1 mouse cellular context compared by ENCODE assay signal in the genomic region with DNA sequence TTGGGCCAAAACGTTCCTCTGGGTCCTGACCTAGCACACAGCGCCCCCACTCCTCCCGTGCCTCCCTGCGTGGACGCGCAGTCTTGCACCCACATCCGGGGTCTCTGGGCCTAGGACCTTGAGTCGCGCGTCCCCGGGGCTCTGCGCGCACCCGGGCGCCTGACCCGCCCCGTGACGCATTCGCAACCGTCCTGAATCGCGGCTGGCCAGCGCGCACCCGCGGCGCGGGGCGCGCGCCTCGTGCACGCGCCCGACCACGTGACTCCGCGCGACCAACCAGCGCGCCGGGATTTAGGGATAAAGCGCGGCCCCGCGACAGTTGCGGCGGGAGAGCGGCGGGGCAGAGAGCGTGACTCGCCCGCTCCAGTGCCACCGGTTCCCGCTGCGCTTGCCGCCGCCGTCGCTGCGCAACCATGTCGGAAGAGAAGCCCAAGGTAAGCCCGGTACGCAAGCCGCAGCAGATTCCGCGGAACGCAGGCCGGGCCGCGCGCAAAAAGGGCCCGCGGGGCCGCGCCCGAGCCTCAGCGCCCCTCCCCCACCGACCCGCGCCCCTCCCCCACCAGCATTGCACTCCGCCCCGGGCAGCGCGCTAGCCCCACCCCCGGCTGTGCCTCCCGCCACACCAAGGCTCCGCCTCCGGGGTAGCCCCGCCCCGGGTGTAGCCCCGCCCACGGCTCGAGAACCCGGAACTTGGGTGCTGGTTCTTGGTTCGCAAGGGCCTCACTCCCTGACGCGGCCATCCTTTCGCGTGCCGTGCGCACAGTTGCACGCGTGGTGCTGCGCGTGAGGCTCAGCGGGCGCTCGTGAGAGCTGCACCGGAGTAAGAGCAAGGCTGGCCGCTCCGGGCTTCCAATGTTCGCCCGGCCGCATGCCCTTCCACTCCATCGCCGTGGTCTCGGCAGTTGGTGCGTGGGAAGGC.
TF ChIP-seq lines count a peak whose summit lies in the region.

A gene (plus strand): TSS at position 190 of the 919 bp plus-strand sequence.
A gene (plus strand): TSS at position 290 of the 919 bp plus-strand sequence.

TF ChIP-seq in CH12.LX, 34 proteins besides CTCF, POLR2A, EP300 and RAD21:
- TF ChIP-seq MAFK (IDR thresholded peaks at IDR 0.05; ENCODE audit: insufficient replicate concordance, low read length) = no peak
- TF ChIP-seq MAX (IDR thresholded peaks at IDR 0.05; ENCODE audit: low read length) = peak; percentile 78
- 0 out of 2 replicates have a peak, but pooled peaks have one; percentile 52 for TF ChIP-seq RCOR1 (conservative IDR thresholded peaks at IDR 0.05; ENCODE audit: low read depth, low read length)
- no peak; the same call in 1 of the 2 replicates for TF ChIP-seq USF2 (conservative IDR thresholded peaks at IDR 0.05; ENCODE audit: low read depth, low read length)
- TF ChIP-seq NELFE (IDR thresholded peaks at IDR 0.05; ENCODE audit: low read depth, low read length) = peak; percentile 92
- TF ChIP-seq PAX5 (IDR thresholded peaks at IDR 0.05; ENCODE audit: low read length) = no peak
- no peak for TF ChIP-seq GABPA (IDR thresholded peaks at IDR 0.05; ENCODE audit: insufficient replicate concordance, low read depth, low read length)
- TF ChIP-seq SIN3A (IDR thresholded peaks at IDR 0.05; ENCODE audit: low read length) = peak; percentile 91
- peak; percentile 94 for TF ChIP-seq ZMIZ1 (IDR thresholded peaks at IDR 0.05; ENCODE audit: low read depth, low read length)
- 0 out of 2 replicates have a peak, but pooled peaks have one; percentile 37 for TF ChIP-seq KAT2A (IDR thresholded peaks at IDR 0.05; ENCODE audit: insufficient replicate concordance, low read length)
- TF ChIP-seq IRF4 (IDR thresholded peaks at IDR 0.05; ENCODE audit: low read depth, low read length) = peak; percentile 36; the same call in 1 of the 2 replicates
- peak; percentile 59 for TF ChIP-seq NRF1 (IDR thresholded peaks at IDR 0.05; ENCODE audit: low read depth, low read length)
- no peak for TF ChIP-seq JUND (conservative IDR thresholded peaks at IDR 0.05; ENCODE audit: low read depth, low read length)
- TF ChIP-seq ZKSCAN1 (IDR thresholded peaks at IDR 0.05; ENCODE audit: borderline replicate concordance, low read depth, low read length) = no peak
- TF ChIP-seq TBP (conservative IDR thresholded peaks at IDR 0.05; ENCODE audit: low read depth, low read length) = 0 out of 2 replicates have a peak, but pooled peaks have one; percentile 24
- peak; percentile 77; the same call in 1 of the 2 replicates for TF ChIP-seq TCF12 (IDR thresholded peaks at IDR 0.05; ENCODE audit: low read depth, low read length)
- TF ChIP-seq ZNF384 (IDR thresholded peaks at IDR 0.05; ENCODE audit: low read depth, low read length) = no peak
- TF ChIP-seq CHD2 (IDR thresholded peaks at IDR 0.05; ENCODE audit: low read length) = peak; percentile 90
- no peak for TF ChIP-seq SMC3 (IDR thresholded peaks at IDR 0.05; ENCODE audit: low read depth, low read length)
- TF ChIP-seq ELF1 (IDR thresholded peaks at IDR 0.05; ENCODE audit: low read depth, low read length) = peak; percentile 97
- TF ChIP-seq USF1 (IDR thresholded peaks at IDR 0.05; ENCODE audit: low read depth, low read length) = peak; percentile 91
- no peak; the same call in 1 of the 2 replicates for TF ChIP-seq ETS1 (conservative IDR thresholded peaks at IDR 0.05; ENCODE audit: low read depth, low read length)
- TF ChIP-seq MAZ (IDR thresholded peaks at IDR 0.05; ENCODE audit: low read depth, low read length) = 0 out of 2 replicates have a peak, but pooled peaks have one; percentile 18
- peak; percentile 97 for TF ChIP-seq BHLHE40 (IDR thresholded peaks at IDR 0.05; ENCODE audit: low read depth, low read length)
- peak; percentile 95 for TF ChIP-seq MXI1 (IDR thresholded peaks at IDR 0.05; ENCODE audit: low read depth, low read length)
- no peak for TF ChIP-seq ZC3H11A (IDR thresholded peaks at IDR 0.05; ENCODE audit: low read depth, low read length)
- TF ChIP-seq HCFC1 (IDR thresholded peaks at IDR 0.05; ENCODE audit: low read depth, low read length) = peak; percentile 53; the same call in 1 of the 2 replicates
- no peak for TF ChIP-seq JUN (IDR thresholded peaks at IDR 0.05; ENCODE audit: insufficient read depth, low read depth, low read length)
- TF ChIP-seq MEF2A (IDR thresholded peaks at IDR 0.05; ENCODE audit: borderline replicate concordance, low read depth, low read length) = no peak; the same call in 1 of the 2 replicates
- TF ChIP-seq MYC (IDR thresholded peaks at IDR 0.05; ENCODE audit: low read depth, low read length) = peak; percentile 58; the same call in 1 of the 2 replicates
- no peak; the same call in 1 of the 2 replicates for TF ChIP-seq CHD1 (IDR thresholded peaks at IDR 0.05; ENCODE audit: low read depth, low read length)
- no peak for TF ChIP-seq E2F4 (IDR thresholded peaks at IDR 0.05; ENCODE audit: insufficient replicate concordance, low read depth, low read length)
- peak; percentile 94 for TF ChIP-seq POLR2AphosphoS2 (IDR thresholded peaks at IDR 0.05; ENCODE audit: low read depth, low read length)
- 0 out of 2 replicates have a peak, but pooled peaks have one; percentile 52 for TF ChIP-seq UBTF (IDR thresholded peaks at IDR 0.05; ENCODE audit: low read depth, low read length)
